Mouse (Mus musculus) T-helper 17 cell (primary cell): ENCODE measurements at regions not wholly inside any gene's neighbourhood (a gene's known extent, or its start where the extent isn't known, plus 50 kb on each side); places are given as distances from the start of the nearest gene placed in this dataset.

Source experiments
- in situ Hi-C, 2 experiments: fragments of 300-600 bp; cut with MboI, MseI; formaldehyde crosslinking; loops; 1 replicate in 1 of 2; 2 replicates in 1 of 2; pipeline ENCODE4 v1.15.1; 2025; ENCODE audit warnings: high pct_unique_total_duplicates in 2 of 2

- in situ Hi-C loops, result no loop called here
Observed at GRCm38 (mm10) chr1:18389591-18389990, 124.7 kb upstream of the Defb41 start.

- in situ Hi-C loops, result no loop called here
Observed at GRCm38 (mm10) chr1:18384079-18384478, 119.1 kb upstream of the Defb41 start.

- in situ Hi-C loops, result loop anchor here in 1 of 2 experiments (5.0 to 25.0 kb wide), 3 partner anchors 627 to 1102 kb away; no protein-coding TSS in a partner anchor
Observed at GRCm38 (mm10) chr1:18359951-18360731, 95.2 kb upstream of the Defb41 start.

- in situ Hi-C loops, result no loop called here
Observed at GRCm38 (mm10) chr1:18338871-18339270, 73.9 kb upstream of the Defb41 start.
